Mouse (Mus musculus): ENCODE results near the gene Fam166b.

GRCm38 (mm10) chr4:43399391-43400131, 29.4 kb downstream of the Fam166b start:
- TF ChIP-seq POLR2A (IDR thresholded peaks at IDR 0.05; ENCODE audit: control insufficient read depth, low read depth, low read length) (no peak), CTCF (IDR thresholded peaks at IDR 0.05; ENCODE audit: control insufficient read depth, insufficient read depth, insufficient replicate concordance, low read depth, low read length) (no peak)
